Mouse (Mus musculus): Measurements from ENCODE around the gene Polr3b.

Polr3b gene

DNA sequence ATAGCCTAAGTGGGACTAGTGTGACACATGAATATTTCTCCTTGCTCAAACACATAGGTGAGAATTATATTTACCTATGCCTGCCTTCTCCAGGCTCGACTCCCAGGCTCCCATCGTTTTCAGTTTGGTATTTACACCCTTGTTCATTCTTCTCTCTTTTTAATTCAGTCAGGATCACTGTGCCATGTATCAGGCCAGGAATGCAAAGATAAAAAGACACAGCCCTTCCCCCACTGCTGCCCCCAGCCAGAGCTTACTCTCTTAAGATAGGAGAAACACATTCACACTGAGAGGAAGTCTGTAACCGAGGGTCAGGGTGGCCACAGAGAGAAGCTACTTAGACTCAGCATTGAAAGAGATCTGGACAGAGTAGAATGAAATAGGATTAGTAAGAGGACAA is 10.4 kb upstream of the Polr3b start:
- no peak for DNase-seq

DNA sequence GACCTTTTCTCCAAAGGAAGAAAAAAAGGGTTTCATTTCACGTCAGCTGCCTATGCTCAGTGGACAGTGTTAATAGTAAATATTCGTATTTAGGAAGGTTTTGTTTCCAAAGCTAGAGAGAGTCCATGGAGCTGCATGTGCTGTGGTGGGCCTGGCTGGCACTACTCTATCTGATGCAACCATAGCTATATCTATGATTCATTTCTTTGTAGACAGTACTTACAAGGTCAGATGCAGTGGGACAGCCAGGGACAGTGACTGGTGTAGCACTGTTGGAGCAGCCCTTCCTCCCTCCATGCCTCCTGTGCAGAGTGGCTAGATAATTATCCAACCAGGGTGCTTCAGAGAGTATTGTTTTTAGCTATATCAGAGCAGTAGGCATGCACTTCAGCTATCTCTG is 9.8 kb upstream of the Polr3b start:
- no peak for DNase-seq

DNA sequence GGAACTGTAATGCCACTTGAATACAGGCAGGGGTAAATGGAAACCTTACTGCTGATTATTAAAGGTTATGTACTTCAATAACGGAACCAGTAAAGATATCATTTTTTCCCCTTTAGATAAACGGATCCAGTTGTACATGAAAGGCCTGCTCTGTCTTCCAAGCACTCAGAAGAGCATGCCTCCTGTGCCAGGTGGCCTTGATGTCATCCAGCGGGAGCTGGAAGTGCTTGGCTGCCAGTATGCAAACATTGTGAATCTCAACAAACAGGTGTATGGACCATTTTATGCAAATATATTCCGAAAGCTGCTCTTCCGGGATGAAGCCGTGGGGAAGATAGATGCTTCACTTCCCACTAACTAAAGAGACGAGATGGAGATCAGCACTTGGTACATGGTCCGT is 8.7 kb upstream of the Polr3b start:
- no peak for DNase-seq

DNA sequence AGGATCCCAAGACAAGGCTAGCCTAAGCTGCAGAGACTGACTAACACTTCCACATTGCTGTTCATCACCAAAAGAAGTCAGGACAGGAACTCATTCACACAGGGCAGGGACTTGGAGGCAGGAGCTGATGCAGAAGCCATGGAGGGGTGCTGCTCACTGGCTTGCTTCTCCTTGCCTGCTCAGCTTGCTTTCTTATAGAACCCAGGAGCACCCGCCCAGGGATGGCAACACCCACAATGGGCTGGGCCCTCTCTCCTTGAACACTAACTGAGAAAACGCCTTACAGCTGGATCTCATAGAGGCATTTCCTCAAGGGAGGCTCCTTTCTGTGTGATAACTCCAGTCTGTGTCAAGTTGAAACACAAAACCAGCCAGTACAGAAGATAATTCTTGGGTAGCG is 7.0 kb upstream of the Polr3b start:
- no peak for DNase-seq

DNA sequence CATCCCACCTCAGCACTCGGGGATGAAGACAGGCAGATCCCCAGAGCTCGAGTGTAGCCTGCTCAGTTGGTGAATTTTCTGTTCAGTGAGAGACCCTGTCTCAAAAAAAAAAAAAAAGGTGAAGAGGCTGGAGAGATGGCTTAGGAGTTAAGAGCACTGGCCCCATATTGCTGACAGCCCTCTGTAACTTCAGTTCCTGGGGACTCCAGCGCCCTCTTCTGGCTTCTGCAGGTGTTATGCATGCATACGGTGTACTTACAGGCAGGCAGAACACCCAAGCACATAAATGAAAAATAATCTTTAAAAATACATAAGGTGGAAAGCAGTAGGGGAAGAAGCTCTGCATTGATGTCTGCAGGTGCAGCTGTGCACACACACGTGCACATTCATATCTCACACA is 9.1 kb downstream of the Polr3b start:
- DNase-seq = no peak

DNA sequence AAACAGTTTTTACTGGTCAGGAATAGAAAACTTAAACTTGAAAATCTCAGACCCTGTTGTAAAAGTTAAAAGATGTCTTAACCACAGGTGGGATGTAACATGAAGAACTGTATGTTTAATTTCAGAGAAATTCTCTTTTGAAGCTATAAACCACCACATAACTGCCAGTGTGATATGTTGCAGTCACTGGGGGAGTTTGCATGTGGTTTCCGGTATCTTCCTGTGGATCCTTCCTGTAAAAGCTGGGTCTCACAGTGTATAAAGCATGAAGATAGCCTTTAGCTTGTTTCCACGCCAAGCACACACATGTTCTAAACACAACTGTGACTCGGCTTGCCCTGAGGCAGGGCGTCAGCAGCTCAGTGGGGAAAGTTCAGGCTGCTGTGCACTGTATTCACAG is 9.9 kb downstream of the Polr3b start:
- no peak for DNase-seq

DNA sequence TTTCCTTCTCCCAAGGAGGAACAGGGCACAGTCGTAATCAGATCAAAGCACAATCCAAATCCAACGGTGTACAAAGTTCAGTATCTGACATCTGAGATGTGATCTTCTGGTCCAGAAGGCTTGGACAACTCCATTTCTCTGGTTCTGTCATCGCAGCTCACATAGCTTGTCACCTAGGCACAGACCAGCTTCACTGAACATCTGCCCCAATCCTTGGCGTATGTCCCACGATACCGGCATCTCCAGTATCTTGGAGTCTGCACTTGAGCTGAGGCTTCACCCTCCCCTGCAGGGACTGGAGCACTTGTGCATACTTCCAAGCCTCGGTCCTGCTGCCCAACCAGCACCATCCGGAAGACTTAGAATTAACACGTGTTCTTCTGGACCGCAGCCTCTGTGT is 14.6 kb downstream of the Polr3b start:
- no peak for DNase-seq

DNA sequence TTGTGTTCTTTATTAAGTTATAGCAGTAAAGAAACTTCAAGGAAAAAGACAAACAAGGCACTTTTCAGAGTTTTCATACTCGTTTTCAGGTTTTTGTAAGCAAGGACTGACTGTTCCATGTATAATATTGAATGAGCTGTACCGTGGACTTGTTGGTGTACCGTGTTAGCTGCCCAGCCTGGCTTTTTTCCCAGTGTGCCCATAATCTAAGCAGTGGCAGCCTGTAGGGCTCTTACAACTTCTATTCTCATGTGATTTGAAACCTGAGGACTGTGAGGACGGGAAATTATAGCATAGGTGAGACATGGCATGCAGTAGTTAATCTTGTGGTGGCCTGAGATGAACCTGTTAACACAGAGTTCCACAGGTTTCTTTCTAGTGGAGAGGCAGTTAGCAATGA is 16.3 kb downstream of the Polr3b start:
- DNase-seq = no peak

DNA sequence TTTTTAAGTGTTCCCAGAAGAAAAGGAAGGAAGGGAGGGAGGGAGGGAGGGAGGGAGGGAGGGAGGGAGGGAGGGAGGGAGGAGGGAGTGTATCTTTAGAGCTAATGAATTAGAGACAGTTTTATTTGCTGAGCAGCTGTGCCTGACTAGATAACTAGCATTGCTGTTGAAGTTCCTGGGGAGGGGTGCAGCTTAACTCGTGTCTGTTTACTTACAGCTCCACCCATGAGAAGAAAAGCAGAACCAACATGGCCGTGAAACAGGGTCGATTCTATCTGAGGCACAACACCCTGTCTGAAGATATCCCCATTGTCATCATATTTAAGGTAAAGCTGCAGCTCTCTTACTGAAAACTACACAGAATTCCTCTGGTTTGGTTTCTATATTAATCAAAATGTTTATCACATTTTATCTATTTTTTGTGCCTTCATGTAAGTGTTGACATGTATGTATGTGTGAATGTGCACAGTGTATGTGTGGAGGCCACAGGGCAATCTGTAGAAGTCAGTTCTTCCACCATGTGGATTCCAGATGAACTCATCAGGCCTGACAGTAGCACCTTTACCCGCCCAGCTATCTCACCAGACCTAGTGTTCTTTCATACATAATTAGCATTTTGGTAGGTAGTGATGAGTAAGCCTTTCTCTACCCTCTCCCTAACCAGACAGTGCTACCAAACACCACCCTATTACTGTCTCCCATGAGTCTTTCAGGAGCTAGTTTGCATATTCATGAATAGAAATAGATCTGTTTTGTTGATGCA is 17.6 kb downstream of the Polr3b start:
- DNase-seq = no peak

DNA sequence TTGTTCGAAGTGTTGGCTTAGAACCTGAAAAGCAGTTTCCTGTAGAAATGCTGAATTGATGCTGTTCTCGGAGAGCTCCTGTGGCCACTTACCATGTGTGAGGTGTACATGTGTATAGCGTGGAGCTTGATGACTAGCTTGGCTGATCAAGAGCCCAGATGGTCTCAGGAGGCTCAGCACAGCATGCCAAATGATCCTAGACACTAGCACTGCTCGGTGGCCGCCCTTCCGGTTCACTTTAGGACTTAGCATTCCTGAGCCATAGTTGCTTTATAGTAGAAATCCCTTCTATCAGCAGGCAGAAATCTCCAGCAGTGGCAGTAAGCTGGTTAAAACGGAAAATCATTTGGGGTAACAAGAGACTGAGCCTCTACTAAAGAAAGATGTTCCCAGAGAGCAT is 18.8 kb downstream of the Polr3b start:
- no peak for DNase-seq

DNA sequence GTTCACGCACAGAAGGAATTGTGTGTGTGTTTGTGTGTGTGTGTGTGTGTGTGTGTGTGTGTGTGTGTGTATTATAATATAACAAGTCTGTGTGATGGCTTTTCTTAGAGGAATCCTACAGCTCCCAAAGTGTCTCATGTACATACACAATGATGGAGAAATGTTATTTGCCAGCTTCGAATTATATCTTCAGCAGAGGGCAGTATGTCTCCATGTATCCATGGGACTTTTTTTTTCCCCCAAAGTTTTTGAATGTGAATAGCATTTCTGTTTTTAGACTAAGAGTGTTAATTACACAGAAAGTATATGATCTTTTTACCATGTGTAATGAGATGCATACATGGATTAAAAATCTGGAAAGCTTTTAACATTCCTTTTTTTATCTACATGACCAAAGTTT is 19.5 kb downstream of the Polr3b start:
- DNase-seq = no peak

DNA sequence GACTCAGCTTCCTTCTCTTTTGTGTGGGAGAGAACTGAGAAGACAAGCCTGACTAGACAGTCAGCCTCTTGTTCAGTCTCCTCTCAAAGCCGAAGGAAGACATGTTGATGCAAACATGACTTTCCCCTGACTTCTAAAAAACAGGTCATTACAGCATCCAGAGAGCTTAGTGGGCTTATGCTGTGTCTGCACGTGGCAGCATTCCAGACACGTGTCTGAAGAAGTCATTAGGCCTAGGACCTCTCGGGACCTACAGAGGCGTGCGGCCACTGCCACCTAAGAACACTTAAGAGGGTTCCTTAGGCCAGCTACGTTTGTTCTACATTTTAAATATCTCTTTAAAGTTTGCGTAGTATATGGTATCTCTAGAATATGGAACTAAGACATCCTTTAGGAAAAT is 23.8 kb downstream of the Polr3b start:
- DNase-seq = no peak

DNA sequence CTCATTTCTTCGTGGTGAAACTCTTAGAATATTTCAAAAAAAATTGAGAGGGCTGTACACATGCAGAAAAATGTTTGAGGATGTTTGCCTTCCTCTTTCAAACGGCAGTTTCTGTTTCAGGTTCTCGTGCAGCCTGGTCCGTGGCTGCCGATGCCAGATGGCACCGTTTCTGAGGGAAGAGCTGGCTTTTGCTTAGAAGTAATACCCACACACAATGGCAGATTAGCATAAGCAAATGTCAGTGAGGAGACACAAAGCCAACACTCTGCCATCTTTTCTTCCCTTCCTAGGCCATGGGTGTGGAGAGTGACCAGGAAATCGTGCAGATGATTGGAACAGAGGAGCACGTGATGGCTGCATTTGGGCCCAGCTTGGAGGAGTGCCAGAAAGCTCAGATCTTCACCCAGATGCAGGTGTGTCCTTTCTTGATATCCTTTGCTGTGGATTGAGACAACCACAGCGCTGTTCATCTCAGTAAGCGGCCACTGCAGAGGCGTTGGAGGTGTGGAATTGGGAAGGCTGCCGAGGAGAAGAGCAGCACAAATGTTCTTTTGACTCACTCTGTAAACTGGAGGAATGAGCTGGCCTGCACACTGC is 24.5 kb downstream of the Polr3b start:
- no peak for DNase-seq

DNA sequence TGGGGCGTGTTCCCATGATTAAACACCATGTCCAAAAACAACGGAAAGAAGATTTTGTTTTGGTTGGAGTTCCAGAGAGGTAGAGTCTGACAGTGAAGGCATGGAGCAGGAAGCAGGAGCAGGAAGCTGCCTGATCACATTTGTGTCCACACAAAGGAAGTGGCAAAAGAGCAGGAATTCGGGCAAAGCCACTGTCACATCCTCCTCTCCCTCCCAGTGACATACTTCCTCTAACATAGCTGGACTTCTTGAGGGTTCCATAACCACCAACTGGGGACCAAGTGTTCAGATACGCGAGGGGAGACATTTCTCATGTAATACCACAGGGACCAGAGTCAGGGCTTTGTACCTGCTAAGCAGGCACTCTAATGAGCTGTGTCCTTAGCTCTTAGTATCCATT is 25.2 kb downstream of the Polr3b start:
- DNase-seq = no peak

DNA sequence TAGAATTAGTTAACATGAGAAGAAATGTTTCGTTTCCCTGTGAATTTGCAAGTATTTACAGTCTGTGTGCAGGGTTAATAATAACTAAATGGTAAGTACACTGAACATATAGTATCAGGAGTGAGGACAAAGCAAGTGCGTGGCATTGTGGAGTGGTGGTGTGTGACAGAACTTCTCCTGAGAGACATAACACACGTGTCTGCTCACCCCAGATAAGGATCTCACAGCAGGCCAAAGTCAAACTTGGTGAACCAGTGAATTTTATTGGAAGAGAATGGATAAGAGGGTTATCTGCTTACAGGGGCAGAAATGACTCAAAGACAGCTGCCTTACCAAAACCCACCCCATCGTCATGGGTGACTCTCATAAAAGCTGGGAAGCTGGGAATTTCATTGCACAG is 26.8 kb downstream of the Polr3b start:
- no peak for DNase-seq

DNA sequence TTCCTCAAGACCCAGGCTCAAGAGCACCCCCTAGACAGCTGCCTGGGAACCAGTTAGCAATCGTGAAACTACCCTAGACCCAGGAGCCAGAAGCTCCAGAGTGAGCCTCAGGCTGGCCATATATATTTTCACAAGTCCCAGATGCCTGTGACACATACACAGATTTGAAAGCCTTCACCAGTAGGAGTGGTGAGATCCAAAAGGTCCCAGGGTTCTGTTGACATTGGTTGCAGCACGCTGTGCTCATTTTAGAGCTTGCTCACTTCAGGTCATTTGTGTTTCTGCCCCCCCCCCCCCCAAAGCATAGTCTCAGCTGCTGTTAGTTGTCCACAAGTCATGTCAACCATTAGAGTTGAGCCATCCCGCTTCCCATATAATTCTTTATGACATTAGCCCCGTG is 31.9 kb downstream of the Polr3b start:
- no peak for DNase-seq

DNA sequence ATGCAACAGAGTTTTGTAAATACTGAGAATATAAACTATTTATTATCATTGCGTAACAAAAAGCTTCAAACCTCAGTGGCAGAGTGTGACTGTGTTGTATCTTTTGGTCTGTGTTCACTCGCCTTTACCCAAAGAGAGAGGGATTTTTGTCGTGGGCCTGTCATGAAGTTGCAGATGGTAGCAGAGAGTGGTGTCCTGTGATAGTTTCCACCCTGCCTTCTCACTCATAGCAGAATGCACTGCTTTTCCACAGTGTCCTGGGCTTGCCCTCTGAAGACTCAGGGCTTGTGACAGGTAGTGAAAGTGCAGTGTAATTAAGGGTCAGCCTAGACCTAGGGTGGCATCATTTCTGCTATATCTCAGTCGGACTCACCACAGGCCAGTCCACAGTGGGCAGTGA is 32.6 kb downstream of the Polr3b start:
- DNase-seq = no peak

DNA sequence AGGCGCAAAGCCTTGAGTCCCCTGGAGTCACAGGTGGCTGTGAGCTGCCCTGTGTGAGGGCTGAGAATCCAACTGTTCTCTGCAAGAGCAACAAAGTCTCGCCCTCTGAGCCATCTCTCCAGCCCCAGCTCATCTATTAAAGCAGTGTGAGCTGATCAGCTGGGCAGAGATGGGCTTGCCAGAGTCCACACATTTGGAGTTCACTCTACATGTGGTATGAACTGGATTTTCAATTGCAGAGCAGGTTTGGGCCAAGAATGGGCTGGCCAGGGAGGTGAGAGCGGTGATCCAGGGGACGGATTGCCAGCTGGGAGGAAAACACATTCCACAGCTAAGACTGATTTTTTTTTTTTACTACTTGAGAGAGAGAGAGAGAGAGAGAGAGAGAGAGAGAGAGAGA is 34.5 kb downstream of the Polr3b start:
- peak; percentile 37 for DNase-seq

DNA sequence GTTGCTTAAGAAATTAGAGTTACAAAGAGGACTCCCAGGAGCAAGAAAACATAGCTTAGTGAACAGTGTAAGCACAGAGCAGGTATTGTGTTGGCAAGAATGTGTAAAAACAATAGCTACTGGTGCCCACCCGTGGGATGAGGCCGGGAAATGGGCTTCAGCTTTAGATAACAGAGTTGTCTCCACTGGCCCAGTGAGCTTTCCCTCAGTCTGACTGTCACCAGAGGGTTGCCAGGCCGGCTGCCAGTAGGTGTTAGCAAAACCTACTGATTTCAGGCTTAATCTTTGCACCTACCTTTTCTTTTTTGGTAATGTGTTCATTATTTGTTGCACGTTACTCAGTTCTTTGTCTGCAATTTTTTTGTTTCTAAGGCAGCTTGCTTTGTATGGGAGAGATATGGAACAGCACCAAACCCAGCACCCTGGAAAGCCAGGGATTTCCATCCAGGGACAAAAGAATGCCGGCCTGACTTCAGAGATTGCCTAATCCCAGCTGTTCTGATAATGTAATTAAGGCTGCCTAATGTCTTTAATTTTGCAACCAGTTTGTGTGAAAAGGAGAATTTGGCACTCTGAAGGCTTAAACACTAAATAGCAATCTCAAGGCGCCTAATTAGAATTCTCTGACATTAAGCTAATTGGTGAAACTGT is 35.5 kb downstream of the Polr3b start:
- DNase-seq = no peak

DNA sequence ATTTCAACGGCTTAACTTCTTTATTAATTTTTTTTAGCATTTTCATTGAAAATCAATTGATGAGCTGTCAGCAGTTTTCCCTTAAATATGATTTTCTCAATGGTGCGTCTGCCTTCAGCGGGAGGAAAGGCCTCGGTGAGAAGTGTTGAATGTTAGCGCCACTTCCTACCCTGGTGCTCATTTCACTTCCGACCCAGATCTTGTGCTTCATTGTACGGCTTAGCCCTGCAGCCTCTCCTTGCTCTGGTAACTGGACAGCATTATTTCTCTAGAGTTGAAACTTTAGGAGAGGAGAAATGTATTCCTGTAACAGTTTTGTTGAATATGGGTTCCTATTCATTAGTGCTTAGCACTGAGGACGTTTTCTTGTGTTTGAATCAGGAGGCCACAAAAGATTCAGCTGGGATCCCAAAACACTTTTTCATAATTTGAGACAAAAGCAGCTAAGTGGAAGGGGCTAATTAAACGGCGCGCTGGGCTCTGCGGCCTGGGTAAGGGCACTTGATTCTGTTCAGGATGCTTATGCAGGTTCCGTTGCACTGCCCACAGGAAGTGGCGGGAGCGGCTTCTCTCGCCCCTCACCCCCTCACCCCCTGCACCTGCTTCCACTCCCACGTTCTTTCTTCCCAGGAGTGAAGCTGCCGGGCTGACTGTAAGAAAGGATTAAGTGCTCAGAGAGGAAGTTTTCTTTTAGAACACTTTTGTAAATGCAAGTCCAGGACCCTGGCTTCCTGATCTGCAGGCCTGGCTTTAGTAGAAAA is 36.2 kb downstream of the Polr3b start:
- no peak for DNase-seq

DNA sequence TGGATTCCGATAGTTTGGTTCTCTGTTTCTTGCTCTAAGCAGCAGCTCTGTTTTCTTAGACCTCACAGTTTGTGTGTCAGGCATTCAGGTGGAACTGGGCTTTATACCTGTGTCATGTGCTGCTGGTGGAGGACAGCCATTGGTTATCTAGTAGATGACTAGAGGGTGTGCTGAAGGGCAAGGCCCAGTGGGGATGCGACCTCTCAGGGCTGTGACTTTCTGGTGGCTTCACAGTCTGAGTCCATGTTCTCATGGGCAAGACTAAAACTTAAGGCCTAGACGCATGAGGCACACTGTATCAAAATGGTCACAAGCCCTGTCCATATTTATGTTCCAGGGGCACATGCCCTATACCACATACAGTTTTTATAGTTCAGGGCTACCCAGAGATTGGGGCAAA is 37.2 kb downstream of the Polr3b start:
- DNase-seq = no peak

DNA sequence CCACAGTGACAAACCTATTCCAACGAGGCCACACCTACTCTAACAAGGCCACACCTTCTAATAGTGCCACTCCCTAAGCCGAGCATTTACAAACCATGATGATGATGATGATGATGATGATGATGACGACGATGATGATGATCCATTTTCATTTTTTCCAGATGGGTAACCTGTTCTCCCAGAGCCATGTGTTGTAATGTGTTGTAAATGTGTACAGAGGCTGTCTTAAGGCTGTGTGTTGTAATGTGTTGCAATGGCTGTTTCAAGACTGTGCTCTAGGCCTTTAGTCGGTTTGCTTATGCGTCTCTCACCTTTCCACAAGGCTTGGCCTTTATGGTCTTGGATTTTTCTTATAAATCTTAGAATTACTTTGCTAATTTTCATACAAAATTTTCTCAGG is 40.0 kb downstream of the Polr3b start:
- no peak for DNase-seq

DNA sequence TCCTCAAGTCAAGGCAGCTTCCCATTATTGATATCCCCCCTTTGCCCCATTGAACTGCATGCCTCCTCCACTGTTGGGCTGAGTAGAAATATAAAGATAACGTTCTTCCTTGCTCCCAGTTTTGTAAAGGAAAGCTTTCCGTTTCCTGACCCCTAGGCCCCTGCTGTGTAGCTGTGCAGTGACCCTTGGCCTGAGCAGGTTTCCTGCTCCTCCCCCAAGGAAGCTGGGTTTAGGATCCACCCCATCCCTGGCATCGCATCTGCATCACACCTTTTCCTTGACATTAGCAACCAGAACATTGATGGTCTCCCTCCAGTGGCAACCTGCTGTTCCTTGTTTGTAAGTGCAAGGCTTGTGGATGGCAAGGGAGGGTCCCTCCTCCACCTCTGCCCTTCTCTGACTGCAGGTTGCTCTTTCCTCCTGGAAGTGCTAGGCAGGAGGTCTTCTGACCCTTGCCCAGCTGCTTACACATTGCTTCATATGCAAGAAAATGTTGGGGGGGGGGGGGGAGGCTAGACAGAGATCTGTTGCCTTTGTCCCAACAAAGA is 43.7 kb downstream of the Polr3b start:
- DNase-seq = peak; percentile 43

DNA sequence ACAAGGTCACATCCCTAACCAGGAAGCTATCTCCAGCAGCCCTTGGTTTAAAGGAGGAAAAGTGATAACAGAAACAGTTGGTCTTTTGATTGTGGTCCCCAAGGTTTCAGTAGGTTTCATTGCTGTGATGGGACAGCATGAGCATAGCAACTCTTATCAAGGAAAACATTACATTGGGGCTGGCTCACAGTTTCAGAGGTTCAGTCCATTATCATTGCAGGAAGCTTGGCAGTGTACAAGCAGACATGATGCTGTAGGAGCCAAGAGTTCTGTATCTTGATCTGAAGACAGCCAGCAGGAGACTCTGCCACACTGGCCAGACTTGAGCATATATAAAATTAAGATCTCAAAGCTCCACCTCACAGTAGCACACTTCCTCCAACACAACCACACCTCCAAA is 53.6 kb downstream of the Polr3b start:
- no peak for DNase-seq

Measured in kidney, adult 9 months (tissue).